Mouse (Mus musculus) heart, adult 2 months (tissue): ENCODE data around the gene C530008M17Rik.

Source experiments
- CTCF ChIP-seq: fragments of 200-600 bp; IDR thresholded peaks from 2 replicates; pipeline ENCODE4 v1.8.1; 2022; ENCODE audit warnings: antibody characterized with exemption, mild to moderate bottlenecking, moderate library complexity
- EP300 ChIP-seq: fragments of 200-500 bp; IDR thresholded peaks from 2 replicates; pipeline ENCODE4 v1.6.1; 2011; ENCODE audit warnings: low read depth, low read length, control low read depth; ENCODE audit not compliant: insufficient read depth
- POLR2A ChIP-seq: fragments of 200-500 bp; IDR thresholded peaks from 2 replicates; pipeline ENCODE4 v1.6.1; 2011; ENCODE audit warnings: mild to moderate bottlenecking, low read depth, low read length, control low read depth; ENCODE audit not compliant: insufficient read depth

GRCm38 (mm10) chr5:76844618-76845186, 188.4 kb downstream of the C530008M17Rik start:
- TF ChIP-seq CTCF, result no peak
- no peak for TF ChIP-seq EP300
- TF ChIP-seq POLR2A, result no peak
